Mouse (Mus musculus): ENCODE results near the gene Cenpp. TPM values are rescaled to one million over a fixed set of nuclear protein-coding genes. Genes with fewer than 3 reads are reported as not detected.

Cenpp gene
- total and polyA plus RNA-seq, 3 experiments: 0.57 to 2.4 (median 1.8) TPM

- Histone ChIP-seq H3K9ac (ENCODE audit: low read depth, low read length) (peak overlapping the region; percentile 69), H3K4me3 (peak overlapping the region; percentile 50)
- TF ChIP-seq POLR2A (IDR thresholded peaks at IDR 0.05; ENCODE audit: insufficient read depth, low read depth, low read length) (no peak), EP300 (IDR thresholded peaks at IDR 0.05; ENCODE audit: insufficient read depth, low read depth, low read length) (no peak), CTCF (IDR thresholded peaks at IDR 0.05) (no peak)
Observed at GRCm38 (mm10) chr13:49505776-49506175, 146.8 kb downstream of the Cenpp start.

GRCm38 (mm10) chr13:49504510-49504909 lies 148.1 kb downstream of the Cenpp start, which contains the start of gene Ecm2:
TSS of gene Ecm2 (plus strand) at chr13:49504810.
- Histone ChIP-seq H3K27ac (peak within 1 kb of the TSS; percentile 93), H3K27me3 (ENCODE audit: control insufficient read depth, insufficient read depth, low read length) (no peaks in the 10 kb centered on the region), H3K4me3 (peak within 1 kb of the TSS; percentile 50), H3K79me2 (replicated peaks; ENCODE audit: control insufficient read depth, insufficient read depth, low read length) (no peaks in the 10 kb centered on the region), H3K9ac (ENCODE audit: low read depth, low read length) (peak within 1 kb of the TSS; percentile 69), H3K4me1 (ENCODE audit: control insufficient read depth, insufficient read depth, low read length) (peaks cover 10% of the 10 kb centered on the region), H3K36me3 (ENCODE audit: control insufficient read depth, insufficient read depth, low read length) (peaks cover 19% of the 10 kb centered on the region)
- 23% methylated on average over 4 of the region's 4 CpGs for WGBS
- no peak for DNase-seq
- TF ChIP-seq CTCF (IDR thresholded peaks at IDR 0.05) (no peak), EP300 (IDR thresholded peaks at IDR 0.05; ENCODE audit: insufficient read depth, low read depth, low read length) (no peak), POLR2A (IDR thresholded peaks at IDR 0.05; ENCODE audit: insufficient read depth, low read depth, low read length) (peak; percentile 46; the same call in 1 of the 2 replicates)
- intact Hi-C loops (cut with DNase I): loop anchor here (10.0 kb wide), 1 partner anchor 140 kb away; no protein-coding TSS in a partner anchor

More at GRCm38 (mm10) chr13:49505776-49506175, 146.8 kb downstream of the Cenpp start:
- peaks cover 19% of the 10 kb centered on the region for H3K36me3 ChIP-seq (ENCODE audit: control insufficient read depth, insufficient read depth, low read length)
- intact Hi-C loops (cut with DNase I): loop anchor here (2.0 to 10.0 kb wide), 3 partner anchors 25 to 141 kb away; no protein-coding TSS in a partner anchor
- peak in 1 of 2 experiments; percentile 20 for DNase-seq
- H3K4me1 ChIP-seq (ENCODE audit: control insufficient read depth, insufficient read depth, low read length): peaks cover 10% of the 10 kb centered on the region
- H3K27ac ChIP-seq: peak overlapping the region; percentile 93
- 37% methylated on average over 4 of the region's 4 CpGs for WGBS
- no peaks in the 10 kb centered on the region for H3K79me2 ChIP-seq (replicated peaks; ENCODE audit: control insufficient read depth, insufficient read depth, low read length)
- H3K27me3 ChIP-seq (ENCODE audit: control insufficient read depth, insufficient read depth, low read length): no peaks in the 10 kb centered on the region

DNA sequence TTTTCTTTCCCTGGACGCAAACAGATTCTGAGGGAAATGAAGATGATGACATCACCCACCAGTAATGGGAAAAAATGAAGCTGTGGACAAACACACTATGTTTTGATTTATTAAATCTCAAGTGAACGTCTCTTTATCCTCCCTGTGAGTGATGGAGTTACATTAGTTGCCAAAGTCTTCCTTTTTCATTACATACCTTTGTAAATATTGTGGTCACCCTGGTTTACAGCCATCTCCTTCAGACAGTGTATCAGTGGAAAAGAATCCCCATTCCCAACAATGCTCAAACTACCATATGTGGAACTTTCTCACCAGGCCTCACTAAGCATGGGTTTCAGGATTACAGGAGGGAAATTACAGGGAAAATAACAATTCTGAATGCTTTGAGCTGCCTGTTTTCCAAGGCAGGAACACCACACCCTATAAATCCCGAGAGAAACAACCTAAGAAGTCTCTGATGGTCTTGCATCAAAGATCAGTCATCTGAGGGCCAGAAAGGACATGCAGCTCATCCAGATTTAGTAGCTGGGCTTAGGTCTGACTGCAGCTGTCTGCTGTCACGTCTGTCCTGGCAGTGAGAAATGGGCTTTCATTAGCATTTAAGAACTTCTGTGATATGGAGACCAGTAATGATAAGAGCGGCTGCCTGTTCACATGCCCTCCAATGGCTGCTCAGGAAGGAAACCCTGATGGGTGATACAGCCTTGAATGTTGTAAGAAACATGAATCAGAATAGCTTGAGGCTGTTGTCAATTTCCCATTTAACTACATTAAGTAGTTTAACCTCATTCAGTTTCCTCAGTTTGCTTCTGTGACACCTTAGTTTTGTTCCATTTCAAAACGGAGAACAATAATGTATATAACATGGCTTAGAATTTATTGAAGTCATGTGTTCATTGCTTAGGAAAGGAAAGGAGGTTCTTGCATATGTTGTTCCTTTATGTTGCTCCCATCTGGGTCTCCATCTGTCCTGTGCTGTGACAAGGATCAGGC lies 159.9 kb downstream of the Cenpp start, which contains the start of gene Tes3-ps:
Gene Tes3-ps (plus strand): TSS at position 943 of the 993 bp plus-strand sequence.
- Histone ChIP-seq H3K4me1 (ENCODE audit: control insufficient read depth, insufficient read depth, low read length) (peaks cover 9% of the 10 kb centered on the region), H3K27me3 (ENCODE audit: control insufficient read depth, insufficient read depth, low read length) (no peaks in the 10 kb centered on the region), H3K36me3 (ENCODE audit: control insufficient read depth, insufficient read depth, low read length) (peaks cover 7% of the 10 kb centered on the region), H3K27ac (peak within 1 kb of the TSS; percentile 69), H3K79me2 (replicated peaks; ENCODE audit: control insufficient read depth, insufficient read depth, low read length) (no peaks in the 10 kb centered on the region), H3K4me3 (no peak within 1 kb of the TSS), H3K9ac (ENCODE audit: low read depth, low read length) (no peak within 1 kb of the TSS)
- TF ChIP-seq POLR2A (IDR thresholded peaks at IDR 0.05; ENCODE audit: insufficient read depth, low read depth, low read length) (no peak), EP300 (IDR thresholded peaks at IDR 0.05; ENCODE audit: insufficient read depth, low read depth, low read length) (no peak)
- DNase-seq: peak in 1 of 2 experiments; percentile 38
- intact Hi-C loops (cut with DNase I): no loop called here
- WGBS: 30% methylated on average over 6 of the region's 6 CpGs

- intact Hi-C loops (cut with DNase I): no loop called here
- Histone ChIP-seq H3K4me1 (ENCODE audit: control insufficient read depth, insufficient read depth, low read length) (peaks cover 6% of the 10 kb centered on the region), H3K79me2 (replicated peaks; ENCODE audit: control insufficient read depth, insufficient read depth, low read length) (no peaks in the 10 kb centered on the region), H3K9ac (ENCODE audit: low read depth, low read length) (no peak overlapping the region), H3K27me3 (ENCODE audit: control insufficient read depth, insufficient read depth, low read length) (no peaks in the 10 kb centered on the region), H3K36me3 (ENCODE audit: control insufficient read depth, insufficient read depth, low read length) (peaks cover 5% of the 10 kb centered on the region), H3K27ac (no peak overlapping the region), H3K4me3 (no peak overlapping the region)
- DNase-seq: no peak
- TF ChIP-seq POLR2A (IDR thresholded peaks at IDR 0.05; ENCODE audit: insufficient read depth, low read depth, low read length): no peak
- 94% methylated on average over 5 of the region's 5 CpGs for WGBS
Observed at GRCm38 (mm10) chr13:49485388-49485787, 167.2 kb downstream of the Cenpp start.

- intact Hi-C loops (cut with DNase I): loop anchor here (2.0 kb wide), 1 partner anchor 26 kb away; no protein-coding TSS in a partner anchor
- peak overlapping the region; percentile 51 for H3K9ac ChIP-seq (ENCODE audit: low read depth, low read length)
Observed at GRCm38 (mm10) chr13:49480551-49480950, 172.0 kb downstream of the Cenpp start.

More at GRCm38 (mm10) chr13:49480551-49480950, 172.0 kb downstream of the Cenpp start:
- H3K27me3 ChIP-seq (ENCODE audit: control insufficient read depth, insufficient read depth, low read length): no peaks in the 10 kb centered on the region
- peak; percentile 44 to 48 for DNase-seq
- H3K36me3 ChIP-seq (ENCODE audit: control insufficient read depth, insufficient read depth, low read length): peaks cover 8% of the 10 kb centered on the region
- peak overlapping the region; percentile 93 for H3K27ac ChIP-seq
- no peak for TF ChIP-seq POLR2A (IDR thresholded peaks at IDR 0.05; ENCODE audit: insufficient read depth, low read depth, low read length)
- no peak for TF ChIP-seq CTCF (IDR thresholded peaks at IDR 0.05)
- TF ChIP-seq EP300 (IDR thresholded peaks at IDR 0.05; ENCODE audit: insufficient read depth, low read depth, low read length): no peak
- peaks cover 12% of the 10 kb centered on the region for H3K4me1 ChIP-seq (ENCODE audit: control insufficient read depth, insufficient read depth, low read length)
- WGBS: 40% methylated on average over 5 of the region's 5 CpGs
- no peak overlapping the region for H3K4me3 ChIP-seq
- no peaks in the 10 kb centered on the region for H3K79me2 ChIP-seq (replicated peaks; ENCODE audit: control insufficient read depth, insufficient read depth, low read length)

Measured in heart, adult 2 months (tissue).